Mouse (Mus musculus) c-Kit-negative CD71-positive TER-119-positive erythroid progenitor cells, embryonic 14.5 days (primary cell): ENCODE data around the gene Slc25a11.

ENCODE experiments used
- DNase-seq: peaks from one replicate; pipeline ENCODE4 v3.0.0-alpha.2; 2013; ENCODE audit warnings: low read depth, low spot score

The Slc25a11 gene

GRCm38 (mm10) chr11:70621972-70622814 is 25.1 kb downstream of the Slc25a11 start:
- no peak for DNase-seq

GRCm38 (mm10) chr11:70619101-70619500 is 28.2 kb downstream of the Slc25a11 start, which contains the start of gene Chrne:
TSS of gene Chrne (minus strand) at chr11:70619216.
- DNase-seq, result no peak

GRCm38 (mm10) chr11:70615516-70616093 is 31.7 kb downstream of the Slc25a11 start, which contains the start of gene 4930544D05Rik:
TSS of gene 4930544D05Rik (plus strand) at chr11:70615848.
- DNase-seq, result no peak

- peak; percentile 31 for DNase-seq
Measured at GRCm38 (mm10) chr11:70615074-70615473, 32.2 kb downstream of the Slc25a11 start.

- DNase-seq, result no peak
Measured at GRCm38 (mm10) chr11:70612505-70612904, 34.8 kb downstream of the Slc25a11 start.

- DNase-seq, result no peak
Measured at GRCm38 (mm10) chr11:70610752-70611151, 36.5 kb downstream of the Slc25a11 start.

GRCm38 (mm10) chr11:70608381-70609066 is 38.8 kb downstream of the Slc25a11 start:
- no peak for DNase-seq

- DNase-seq, result no peak
Measured at GRCm38 (mm10) chr11:70607611-70608010, 39.7 kb downstream of the Slc25a11 start.

GRCm38 (mm10) chr11:70606717-70607116 is 40.6 kb downstream of the Slc25a11 start:
- DNase-seq, result no peak

- DNase-seq, result peak; percentile 33
Measured at GRCm38 (mm10) chr11:70605024-70605566, 42.2 kb downstream of the Slc25a11 start.

- no peak for DNase-seq
Measured at GRCm38 (mm10) chr11:70598451-70598953, 48.8 kb downstream of the Slc25a11 start.

- no peak for DNase-seq
Measured at GRCm38 (mm10) chr11:70597301-70597700, 50.0 kb downstream of the Slc25a11 start.

GRCm38 (mm10) chr11:70596094-70596493 is 51.2 kb downstream of the Slc25a11 start:
- DNase-seq, result no peak

- DNase-seq, result no peak
Measured at GRCm38 (mm10) chr11:70595638-70596037, 51.6 kb downstream of the Slc25a11 start.

- no peak for DNase-seq
Measured at GRCm38 (mm10) chr11:70594253-70594989, 52.9 kb downstream of the Slc25a11 start.
